Mouse (Mus musculus) midbrain, embryonic 12.5 days (tissue): ENCODE data around the gene Araf. TPM values are rescaled to one million over a fixed set of nuclear protein-coding genes. Genes with fewer than 3 reads are reported as not detected.
A peak's percentile ranks its signal among the peaks of the same experiment; 100 is the strongest.

Source experiments
- ATAC-seq: fragments of 200-750 bp; cut with Nextera tagmentation; 2 replicates; pipeline ENCODE4 v1.8.0; 2017; ENCODE audit warnings: low read depth, moderate TSS enrichment, moderate library complexity; ENCODE audit not compliant: low FRiP score
- H3K27ac ChIP-seq: fragments of 300-500 bp; sonication (generic); replicated peaks from 2 replicates; pipeline ENCODE4 v1.5.1; 2016; ENCODE audit warnings: mild to moderate bottlenecking
- H3K27me3 ChIP-seq: fragments of 300-500 bp; sonication (generic); 2 replicates; pipeline ENCODE4 v1.6.1; 2016; ENCODE audit warnings: mild to moderate bottlenecking
- H3K36me3 ChIP-seq: fragments of 300-500 bp; sonication (generic); 2 replicates; pipeline ENCODE4 v1.6.1; 2016
- H3K4me1 ChIP-seq: fragments of 300-500 bp; sonication (generic); 2 replicates; pipeline ENCODE4 v1.6.1; 2016
- H3K4me2 ChIP-seq: fragments of 300-500 bp; sonication (generic); replicated peaks from 2 replicates; pipeline ENCODE4 v1.6.1; 2016; ENCODE audit warnings: mild to moderate bottlenecking, moderate library complexity
- H3K4me3 ChIP-seq: fragments of 300-500 bp; sonication (generic); 2 replicates; pipeline ENCODE4 v1.5.1; 2016; ENCODE audit warnings: mild to moderate bottlenecking
- H3K9ac ChIP-seq: fragments of 300-500 bp; sonication (generic); replicated peaks from 2 replicates; pipeline ENCODE4 v1.6.1; 2016; ENCODE audit warnings: mild to moderate bottlenecking, moderate library complexity
- H3K9me3 ChIP-seq: fragments of 300-500 bp; sonication (generic); 2 replicates; pipeline ENCODE4 v1.6.1; 2016; ENCODE audit warnings: mild to moderate bottlenecking
- whole genome bisulfite sequencing: fragments of 180-500 bp; shearing (Covaris S2); methylation state at CpG from one replicate; pipeline ENCODE4 v1.1.7; 2016; 5-methylcytosine and 5-hydroxymethylcytosine counted together
- polyA plus RNA-seq: library from polyadenylated mRNA; unstranded; fragments of >200 nt; fragmentation: Nextera tagmentation; extraction: Ambion mirVana; gene quantifications from 2 replicates; pipeline ENCODE4 v1.2.1, GENCODE M21; 2016

Araf gene
- polyA plus RNA-seq, 1 experiment from 2014 or later, result 145 TPM

GRCm38 (mm10) chrX:20861453-20862104 is 64.0 kb downstream of the Araf start:
- H3K9ac ChIP-seq, result no peak overlapping the region
- no peaks in the 10 kb centered on the region for H3K4me1 ChIP-seq
- H3K9me3 ChIP-seq, result no peaks in the 10 kb centered on the region
- no peaks in the 10 kb centered on the region for H3K27me3 ChIP-seq
- H3K36me3 ChIP-seq, result peaks cover 3% of the 10 kb centered on the region; the same call in 1 of the 2 replicates
- WGBS, result 58% methylated on average over 5 of the region's 5 CpGs
- no peak overlapping the region for H3K27ac ChIP-seq
- no peak overlapping the region for H3K4me2 ChIP-seq
- H3K4me3 ChIP-seq, result no peak overlapping the region
- ATAC-seq, result no peak

GRCm38 (mm10) chrX:20862105-20863065 is 64.8 kb downstream of the Araf start:
- no peaks in the 10 kb centered on the region for H3K9me3 ChIP-seq
- H3K27ac ChIP-seq, result no peak overlapping the region
- H3K27me3 ChIP-seq, result no peaks in the 10 kb centered on the region
- peaks cover 3% of the 10 kb centered on the region; the same call in 1 of the 2 replicates for H3K36me3 ChIP-seq
- 53% methylated on average over 29 of the region's 29 CpGs for WGBS
- no peak overlapping the region for H3K4me2 ChIP-seq
- H3K4me1 ChIP-seq, result no peaks in the 10 kb centered on the region
- H3K9ac ChIP-seq, result no peak overlapping the region
- no peak overlapping the region for H3K4me3 ChIP-seq
- 0 out of 2 replicates have a peak, but pooled peaks have one; percentile 35 for ATAC-seq

- no peak overlapping the region for H3K9ac ChIP-seq
- no peak overlapping the region for H3K4me2 ChIP-seq
- H3K4me3 ChIP-seq, result no peak overlapping the region
- WGBS, result 84% methylated on average over 9 of the region's 9 CpGs
- no peak overlapping the region for H3K27ac ChIP-seq
- H3K4me1 ChIP-seq, result no peaks in the 10 kb centered on the region
- H3K9me3 ChIP-seq, result no peaks in the 10 kb centered on the region
- no peaks in the 10 kb centered on the region for H3K36me3 ChIP-seq
- no peaks in the 10 kb centered on the region for H3K27me3 ChIP-seq
- ATAC-seq, result no peak
These were observed 65.8 kb downstream of the Araf start for GRCm38 (mm10) chrX:20863161-20864101.

GRCm38 (mm10) chrX:20868091-20868490 is 70.5 kb downstream of the Araf start:
- no peak overlapping the region for H3K4me2 ChIP-seq
- no peaks in the 10 kb centered on the region for H3K36me3 ChIP-seq
- H3K27ac ChIP-seq, result no peak overlapping the region
- H3K9ac ChIP-seq, result no peak overlapping the region
- H3K4me3 ChIP-seq, result no peak overlapping the region
- no peaks in the 10 kb centered on the region for H3K4me1 ChIP-seq
- no peaks in the 10 kb centered on the region for H3K9me3 ChIP-seq
- ATAC-seq, result no peak
- WGBS, result 75% methylated on average over 4 of the region's 4 CpGs
- no peaks in the 10 kb centered on the region for H3K27me3 ChIP-seq

- Histone ChIP-seq H3K27ac (no peak overlapping the region), H3K9ac (no peak overlapping the region), H3K4me2 (no peak overlapping the region), H3K4me3 (no peak overlapping the region), H3K36me3 (no peaks in the 10 kb centered on the region), H3K27me3 (no peaks in the 10 kb centered on the region), H3K9me3 (no peaks in the 10 kb centered on the region), H3K4me1 (no peaks in the 10 kb centered on the region)
- no peak for ATAC-seq
- 74% methylated on average over 1 of the region's 1 CpGs for WGBS
These were observed 71.6 kb downstream of the Araf start for GRCm38 (mm10) chrX:20869203-20869602.

- 25% methylated on average over 17 of the region's 18 CpGs for WGBS
- no peaks in the 10 kb centered on the region for H3K36me3 ChIP-seq
- H3K27me3 ChIP-seq, result no peaks in the 10 kb centered on the region
- 0 out of 2 replicates have a peak within 1 kb of the TSS, but pooled peaks have one; percentile 4 for H3K4me3 ChIP-seq
- H3K4me1 ChIP-seq, result no peaks in the 10 kb centered on the region
- no peak within 1 kb of the TSS for H3K9ac ChIP-seq
- H3K9me3 ChIP-seq, result no peaks in the 10 kb centered on the region
- H3K4me2 ChIP-seq, result peak within 1 kb of the TSS; percentile 35
- H3K27ac ChIP-seq, result no peak within 1 kb of the TSS
- ATAC-seq, result 0 out of 2 replicates have a peak, but pooled peaks have one; percentile 48
These were observed 72.4 kb downstream of the Araf start, which contains the start of gene Timp1 for GRCm38 (mm10) chrX:20869962-20870513. Gene Timp1 (plus strand): TSS chrX:20870166.

- no peak for ATAC-seq
- Histone ChIP-seq H3K36me3 (no peaks in the 10 kb centered on the region), H3K9ac (no peak overlapping the region), H3K4me1 (no peaks in the 10 kb centered on the region), H3K4me3 (no peak overlapping the region), H3K27ac (no peak overlapping the region), H3K27me3 (no peaks in the 10 kb centered on the region), H3K4me2 (no peak overlapping the region), H3K9me3 (no peaks in the 10 kb centered on the region)
- WGBS, result 37% methylated on average over 11 of the region's 11 CpGs
These were observed 75.4 kb downstream of the Araf start for GRCm38 (mm10) chrX:20872928-20873500.

- no peak overlapping the region for H3K9ac ChIP-seq
- no peaks in the 10 kb centered on the region for H3K4me1 ChIP-seq
- no peak overlapping the region for H3K4me3 ChIP-seq
- WGBS, result 35% methylated on average over 3 of the region's 3 CpGs
- no peaks in the 10 kb centered on the region for H3K36me3 ChIP-seq
- H3K9me3 ChIP-seq, result no peaks in the 10 kb centered on the region
- no peak; the same call in 1 of the 2 replicates for ATAC-seq
- H3K27me3 ChIP-seq, result no peaks in the 10 kb centered on the region
- H3K27ac ChIP-seq, result no peak overlapping the region
- H3K4me2 ChIP-seq, result no peak overlapping the region
These were observed 77.6 kb downstream of the Araf start for GRCm38 (mm10) chrX:20875241-20875640.

GRCm38 (mm10) chrX:20910074-20910473 is 112.5 kb downstream of the Araf start:
- Histone ChIP-seq H3K36me3 (no peaks in the 10 kb centered on the region), H3K4me1 (no peaks in the 10 kb centered on the region), H3K4me2 (no peak overlapping the region), H3K9ac (no peak overlapping the region), H3K4me3 (no peak overlapping the region), H3K27ac (no peak overlapping the region), H3K27me3 (no peaks in the 10 kb centered on the region), H3K9me3 (no peaks in the 10 kb centered on the region)
- 33% methylated on average over 3 of the region's 3 CpGs for WGBS
- no peak for ATAC-seq
